In the genomic region with DNA sequence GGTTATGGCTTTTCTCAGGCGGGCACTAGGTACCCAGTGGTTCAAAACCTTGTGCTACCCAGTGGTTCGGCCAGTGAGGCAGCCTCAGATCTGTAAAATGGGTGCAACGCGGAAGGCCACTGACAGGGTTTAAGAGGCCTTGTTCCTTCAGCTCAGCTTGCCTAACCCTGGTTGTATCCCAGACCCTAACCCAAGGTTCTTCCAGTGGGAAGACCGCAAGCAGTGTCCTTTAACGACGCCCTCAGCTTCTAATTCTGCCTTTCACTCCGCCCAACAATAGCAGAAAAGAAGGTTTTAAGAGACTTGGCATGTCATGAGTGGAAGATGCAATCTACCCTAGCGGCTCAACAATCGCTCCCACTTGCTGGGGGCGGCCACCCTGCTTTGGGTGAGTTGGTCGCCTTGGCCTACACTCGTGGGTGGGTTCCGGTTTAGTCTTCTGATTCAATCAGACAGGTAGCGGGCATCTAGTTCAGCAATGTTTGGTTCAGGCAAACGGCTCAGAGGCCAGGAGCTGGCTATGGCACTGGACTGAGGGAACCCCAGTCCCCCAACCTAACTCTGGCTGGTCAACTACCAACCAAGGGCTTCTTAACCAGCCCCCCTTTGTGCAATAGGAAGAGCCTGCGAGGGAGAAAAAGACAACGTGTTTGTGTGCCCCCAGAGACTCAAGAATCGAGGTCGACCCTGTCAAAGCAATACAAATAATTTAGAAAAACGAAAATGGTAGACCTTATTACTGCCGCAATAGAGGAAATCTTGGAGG, we compare ENCODE assay signal across 24 mouse cellular contexts. TPM values are rescaled to one million over a fixed set of nuclear protein-coding genes. Genes with fewer than 3 reads are reported as not detected.
DNase-seq lines count a peak whose midpoint lies in the region; ATAC-seq and TF ChIP-seq lines count a peak whose summit lies in the region.
"Had no signal": no experiment of that assay in that cellular context is flagged by ENCODE, and none has a peak within 500 bp of the region (broad histone marks: within the 10 kb centered on the region; RNA-seq: fewer than 3 reads in every experiment).

No protein-coding gene starts in this region.

- no peaks in the 10 kb centered on the region for H3K36me3 ChIP-seq in liver, embryonic 11.5 days (ENCODE audit: control insufficient read depth, insufficient read depth, low read length)
- H3K36me3 ChIP-seq in liver, postnatal 0 days (replicated peaks; ENCODE audit: insufficient read depth, low read length), result no peaks in the 10 kb centered on the region
- H3K36me3 ChIP-seq in hindbrain, embryonic 15.5 days, result no peaks in the 10 kb centered on the region
- no peaks in the 10 kb centered on the region; the same call in 1 of the 2 replicates for H3K36me3 ChIP-seq in neural tube, embryonic 13.5 days

- no peak overlapping the region for H3K9ac ChIP-seq in liver, embryonic 11.5 days (ENCODE audit: low read depth, low read length)
- no peak overlapping the region for H3K9ac ChIP-seq in liver, postnatal 0 days (replicated peaks)
- no peak overlapping the region for H3K9ac ChIP-seq in hindbrain, embryonic 15.5 days
- H3K9ac ChIP-seq in neural tube, embryonic 13.5 days, result peak overlapping the region; percentile 86
- H3K9ac ChIP-seq: lung, embryonic 14.5 days had no signal

- H3K27me3 ChIP-seq in liver, embryonic 11.5 days (replicated peaks; ENCODE audit: control insufficient read depth, insufficient read depth, low read length), result peaks cover 97% of the 10 kb centered on the region
- peaks cover 96% of the 10 kb centered on the region for H3K27me3 ChIP-seq in liver, postnatal 0 days (ENCODE audit: insufficient read depth, low read length)
- peaks cover 55% of the 10 kb centered on the region for H3K27me3 ChIP-seq in hindbrain, embryonic 15.5 days
- peaks cover 92% of the 10 kb centered on the region for H3K27me3 ChIP-seq in neural tube, embryonic 13.5 days

- no peak overlapping the region for H3K4me3 ChIP-seq in liver, embryonic 11.5 days (ENCODE audit: low read depth, low read length)
- no peak overlapping the region for H3K4me3 ChIP-seq in liver, postnatal 0 days (ENCODE audit: low read depth, low read length)
- peak overlapping the region; percentile 40 for H3K4me3 ChIP-seq in hindbrain, embryonic 15.5 days
- H3K4me3 ChIP-seq in neural tube, embryonic 13.5 days, result peak overlapping the region; percentile 53
- H3K4me3 ChIP-seq: heart, adult 2 months had no signal

- ATAC-seq in liver, embryonic 11.5 days (replicated peaks; ENCODE audit: low FRiP score), result no peak
- no peak for ATAC-seq in liver, postnatal 0 days
- ATAC-seq in hindbrain, embryonic 15.5 days (ENCODE audit: low FRiP score, low read depth), result no peak
- no peak for ATAC-seq in neural tube, embryonic 13.5 days (ENCODE audit: low read depth)

- WGBS in liver, embryonic 11.5 days, result 28% methylated on average over 22 of the region's 22 CpGs
- 19% methylated on average over 22 of the region's 22 CpGs for WGBS in liver, postnatal 0 days (ENCODE audit: insufficient replicate concordance)
- WGBS in hindbrain, embryonic 15.5 days, result 17% methylated on average over 22 of the region's 22 CpGs
- WGBS in neural tube, embryonic 13.5 days, result 16% methylated on average over 22 of the region's 22 CpGs

- no peak for TF ChIP-seq CTCF in liver, postnatal 0 days (IDR thresholded peaks at IDR 0.05; ENCODE audit: low read depth)

- DNase-seq in cerebellum, adult 8-10 months, result peak; percentile 18
- DNase-seq in cerebellum, adult 9-11 months, result no peak
- DNase-seq in liver, embryonic 11.5 days (ENCODE audit: low spot score), result peak; percentile 34
- no peak for DNase-seq in liver, postnatal 0 days
- DNase-seq in adrenal gland, postnatal 36 days, result no peak
- DNase-seq in thymus, postnatal 14 days, result no peak
- DNase-seq: adrenal gland, adult 2 months; gastrocnemius, postnatal 10 days; heart, adult 2 months; kidney, adult 8-10 months; kidney, postnatal 36 days; lung, embryonic 14.5 days; right cerebral cortex, adult 18-20 months; thymus, adult 18-20 months had no signal

- H3K4me1 ChIP-seq in liver, embryonic 11.5 days (replicated peaks; ENCODE audit: control insufficient read depth, insufficient read depth, low read length), result peaks cover 12% of the 10 kb centered on the region; the same call in 1 of the 2 replicates
- peaks cover 10% of the 10 kb centered on the region for H3K4me1 ChIP-seq in liver, postnatal 0 days (ENCODE audit: insufficient read depth)
- H3K4me1 ChIP-seq in hindbrain, embryonic 15.5 days (replicated peaks), result peaks cover 36% of the 10 kb centered on the region
- peaks cover 60% of the 10 kb centered on the region for H3K4me1 ChIP-seq in neural tube, embryonic 13.5 days (replicated peaks)

- no peak overlapping the region for H3K4me2 ChIP-seq in liver, embryonic 11.5 days
- H3K4me2 ChIP-seq in liver, postnatal 0 days (ENCODE audit: low read depth, low read length), result no peak overlapping the region
- peak overlapping the region; percentile 52 for H3K4me2 ChIP-seq in hindbrain, embryonic 15.5 days
- H3K4me2 ChIP-seq in neural tube, embryonic 13.5 days, result peak overlapping the region; percentile 49
- H3K4me2 ChIP-seq: lung, embryonic 14.5 days had no signal

- TF ChIP-seq EP300 in liver, postnatal 0 days (IDR thresholded peaks at IDR 0.05; ENCODE audit: low read depth), result no peak

- no peaks in the 10 kb centered on the region for H3K9me3 ChIP-seq in liver, embryonic 11.5 days (ENCODE audit: control insufficient read depth, low read length)
- no peaks in the 10 kb centered on the region for H3K9me3 ChIP-seq in liver, postnatal 0 days (ENCODE audit: low read length)
- no peaks in the 10 kb centered on the region for H3K9me3 ChIP-seq in hindbrain, embryonic 15.5 days
- 0 out of 2 replicates have a peak, but pooled peaks cover 3% of the 10 kb centered on the region for H3K9me3 ChIP-seq in neural tube, embryonic 13.5 days

- H3K27ac ChIP-seq in liver, embryonic 11.5 days (ENCODE audit: low read depth, low read length), result no peak overlapping the region
- H3K27ac ChIP-seq in liver, postnatal 0 days (ENCODE audit: low read depth), result no peak overlapping the region
- H3K27ac ChIP-seq in hindbrain, embryonic 15.5 days (replicated peaks), result peak overlapping the region; percentile 79
- peak overlapping the region; percentile 95 for H3K27ac ChIP-seq in neural tube, embryonic 13.5 days (replicated peaks)
- H3K27ac ChIP-seq: heart, adult 2 months had no signal

RNA-seq across cellular contexts. Expression of a gene that starts 4.9 kb away (rescaled TPM):
- polyA plus RNA-seq in liver, embryonic 11.5 days (2014; fragmentation: Nextera tagmentation; extraction: Ambion mirVana), result not detected in 2 replicates
- polyA plus RNA-seq in liver, postnatal 0 days (2015; fragmentation: Nextera tagmentation; extraction: Ambion mirVana), result not detected in 2 replicates
- 15.0 and 18.1 TPM in 2 replicates for polyA plus RNA-seq in hindbrain, embryonic 15.5 days (2015; fragmentation: Nextera tagmentation; extraction: Ambion mirVana)
- polyA plus RNA-seq in neural tube, embryonic 13.5 days (2015; fragmentation: Nextera tagmentation; extraction: Ambion mirVana), result 53.2 and 55.7 TPM in 2 replicates
- under 1 TPM in 1 of 2 experiments, not detected in 1; 0.23 TPM for total RNA-seq in adrenal gland, postnatal 36 days (2021)
- total RNA-seq: CH12.LX; gastrocnemius, postnatal 10 days; heart, adult 2 months; layer of hippocampus, postnatal 10 days; left cerebral cortex, postnatal 10 days; liver, adult 2 months had no signal
- polyA plus RNA-seq: frontal cortex, adult 2 months; heart, adult 2 months; heart, embryonic 16.5 days; liver, adult 2 months; lung, embryonic 14.5 days; small intestine, adult 2 months; urinary bladder, adult 2 months had no signal

RNA-seq across cellular contexts. Expression of a gene that starts 35.5 kb away (rescaled TPM):
- 1,827 and 1,921 TPM in 2 replicates for polyA plus RNA-seq in liver, embryonic 11.5 days (2014; fragmentation: Nextera tagmentation; extraction: Ambion mirVana)
- polyA plus RNA-seq in liver, postnatal 0 days (2015; fragmentation: Nextera tagmentation; extraction: Ambion mirVana), result 321 TPM in 2 replicates
- polyA plus RNA-seq in hindbrain, embryonic 15.5 days (2015; fragmentation: Nextera tagmentation; extraction: Ambion mirVana), result 377 and 402 TPM in 2 replicates
- 495 and 526 TPM in 2 replicates for polyA plus RNA-seq in neural tube, embryonic 13.5 days (2015; fragmentation: Nextera tagmentation; extraction: Ambion mirVana)
- 100 to 1,000 TPM; 300 to 316 TPM for total RNA-seq in adrenal gland, postnatal 36 days (2021)

RNA-seq across cellular contexts. Expression of a gene that starts 51.3 kb away (rescaled TPM):
- 0.56 and 0.90 TPM in 2 replicates for polyA plus RNA-seq in liver, embryonic 11.5 days (2014; fragmentation: Nextera tagmentation; extraction: Ambion mirVana)
- polyA plus RNA-seq in liver, postnatal 0 days (2015; fragmentation: Nextera tagmentation; extraction: Ambion mirVana), result 0.11 and 0.13 TPM in 2 replicates
- polyA plus RNA-seq in hindbrain, embryonic 15.5 days (2015; fragmentation: Nextera tagmentation; extraction: Ambion mirVana), result 7.1 and 7.4 TPM in 2 replicates
- polyA plus RNA-seq in neural tube, embryonic 13.5 days (2015; fragmentation: Nextera tagmentation; extraction: Ambion mirVana), result 10.1 and 10.8 TPM in 2 replicates
- total RNA-seq in adrenal gland, postnatal 36 days (2021), result 1 to 10 TPM in 1 of 2 experiments, under 1 TPM in 1; 0.95 to 1.6 TPM
- total RNA-seq: CH12.LX; liver, adult 2 months had no signal
- polyA plus RNA-seq: liver, adult 2 months; small intestine, adult 2 months had no signal

Comparison
In these comparisons a context has a peak if more than half of its experiments do, and no peak if none do; other contexts are left out.
1. DNase-seq: peak in cerebellum, adult 8-10 months (single experiment) and liver, embryonic 11.5 days (single experiment); none in cerebellum, adult 9-11 months (single experiment), liver, postnatal 0 days (single experiment), adrenal gland, postnatal 36 days (0 of 2) and thymus, postnatal 14 days (single experiment).
2. H3K27ac ChIP-seq: peak in hindbrain, embryonic 15.5 days (single experiment) and neural tube, embryonic 13.5 days (single experiment); none in liver, embryonic 11.5 days (single experiment) and liver, postnatal 0 days (single experiment).
3. H3K4me2 ChIP-seq: peak in hindbrain, embryonic 15.5 days (single experiment) and neural tube, embryonic 13.5 days (single experiment); none in liver, embryonic 11.5 days (single experiment) and liver, postnatal 0 days (single experiment).
4. H3K4me3 ChIP-seq: peak in hindbrain, embryonic 15.5 days (single experiment) and neural tube, embryonic 13.5 days (single experiment); none in liver, embryonic 11.5 days (single experiment) and liver, postnatal 0 days (single experiment).
5. RNA of a gene that starts 4.9 kb away (polyA plus RNA-seq): 53.2 to 55.7 TPM in neural tube, embryonic 13.5 days and 15.0 to 18.1 TPM in hindbrain, embryonic 15.5 days; not detected in liver, embryonic 11.5 days and not detected in liver, postnatal 0 days; every median in the first group is over 10 times any median in the second.